Comparison of ENCODE assay signal across 11 mouse cellular contexts in the genomic region with DNA sequence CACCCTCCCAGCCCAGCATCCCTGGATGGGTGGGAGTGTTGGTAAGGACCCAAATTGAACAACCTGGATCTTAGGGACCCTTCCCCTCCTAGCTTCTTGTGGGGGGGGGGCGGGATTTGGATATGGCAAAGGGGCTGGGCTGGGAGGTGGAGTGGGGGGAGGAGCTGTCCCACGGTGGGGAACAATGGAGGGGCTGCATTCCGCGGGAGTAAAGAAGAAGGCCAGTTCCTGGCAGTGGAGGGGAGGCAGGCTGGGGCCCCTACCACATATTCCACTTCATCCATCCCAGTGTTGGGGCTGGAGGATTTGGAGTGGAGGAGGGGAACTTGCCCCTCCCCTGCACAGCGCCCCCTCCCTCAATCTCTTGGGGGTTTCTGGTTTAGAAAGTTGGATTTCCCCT. TPM values are rescaled to one million over a fixed set of nuclear protein-coding genes. Genes with fewer than 3 reads are reported as not detected.
DNase-seq lines count a peak whose midpoint lies in the region; ATAC-seq lines count a peak whose summit lies in the region.
"Had no signal": no experiment of that assay in that cellular context is flagged by ENCODE, and none has a peak within 500 bp of the region (broad histone marks: within the 10 kb centered on the region; RNA-seq: fewer than 3 reads in every experiment).

No protein-coding gene starts in this region.

- H3K4me1 ChIP-seq in liver, embryonic 11.5 days (replicated peaks; ENCODE audit: control insufficient read depth, insufficient read depth, low read length), result peaks cover 68% of the 10 kb centered on the region
- H3K4me1 ChIP-seq in forebrain, embryonic 14.5 days (ENCODE audit: control insufficient read depth, insufficient read depth, low read length), result peaks cover 55% of the 10 kb centered on the region
- H3K4me1 ChIP-seq in liver, embryonic 12.5 days, result peaks cover 92% of the 10 kb centered on the region
- peaks cover 71% of the 10 kb centered on the region for H3K4me1 ChIP-seq in stomach, embryonic 15.5 days

- WGBS in liver, embryonic 11.5 days, result 11% methylated on average over 5 of the region's 5 CpGs
- 2% methylated on average over 4 of the region's 5 CpGs for WGBS in forebrain, embryonic 14.5 days
- 10% methylated on average over 4 of the region's 5 CpGs for WGBS in liver, embryonic 12.5 days (ENCODE audit: insufficient replicate concordance)
- WGBS in stomach, embryonic 15.5 days, result 2% methylated on average over 4 of the region's 5 CpGs

- H3K4me2 ChIP-seq in liver, embryonic 11.5 days, result peak overlapping the region; percentile 93
- peak overlapping the region; percentile 92 for H3K4me2 ChIP-seq in forebrain, embryonic 14.5 days (ENCODE audit: low read length)
- peak overlapping the region; percentile 99 for H3K4me2 ChIP-seq in liver, embryonic 12.5 days
- peak overlapping the region; percentile 73 for H3K4me2 ChIP-seq in stomach, embryonic 15.5 days

- H3K9me3 ChIP-seq in liver, embryonic 11.5 days (ENCODE audit: control insufficient read depth, low read length), result no peaks in the 10 kb centered on the region
- no peaks in the 10 kb centered on the region for H3K9me3 ChIP-seq in forebrain, embryonic 14.5 days (replicated peaks; ENCODE audit: control insufficient read depth, low read length)
- H3K9me3 ChIP-seq in liver, embryonic 12.5 days (replicated peaks), result no peaks in the 10 kb centered on the region
- no peaks in the 10 kb centered on the region for H3K9me3 ChIP-seq in stomach, embryonic 15.5 days

- no peak for DNase-seq in liver, embryonic 11.5 days (ENCODE audit: low spot score)
- no peak for DNase-seq in liver
- DNase-seq in forebrain, embryonic 14.5 days (ENCODE audit: low spot score), result no peak
- DNase-seq in testis, postnatal 14 days (ENCODE audit: low spot score), result no peak
- DNase-seq in spleen, postnatal 10 days (ENCODE audit: low spot score in 2 of 2), result no peak
- DNase-seq: cerebellum, adult 18-20 months; gastrocnemius, postnatal 25 days had no signal

- H3K9ac ChIP-seq in liver, embryonic 11.5 days (ENCODE audit: low read depth, low read length), result peak overlapping the region; percentile 81
- peak overlapping the region; percentile 100 for H3K9ac ChIP-seq in forebrain, embryonic 14.5 days (ENCODE audit: low read length)
- H3K9ac ChIP-seq in liver, embryonic 12.5 days, result no peak overlapping the region
- peak overlapping the region; percentile 87 for H3K9ac ChIP-seq in stomach, embryonic 15.5 days

- peak overlapping the region; percentile 85; the same call in 1 of the 2 replicates for H3K27ac ChIP-seq in liver, embryonic 11.5 days (ENCODE audit: low read depth, low read length)
- peak overlapping the region; percentile 99 for H3K27ac ChIP-seq in forebrain, embryonic 14.5 days (ENCODE audit: low read depth, low read length)
- no peak overlapping the region for H3K27ac ChIP-seq in liver, embryonic 12.5 days
- peak overlapping the region; percentile 94 for H3K27ac ChIP-seq in stomach, embryonic 15.5 days
- H3K27ac ChIP-seq: macrophage had no signal

- H3K4me3 ChIP-seq in liver, embryonic 11.5 days (ENCODE audit: low read depth, low read length), result peak overlapping the region; percentile 77
- peak overlapping the region; percentile 86 for H3K4me3 ChIP-seq in forebrain, embryonic 14.5 days (ENCODE audit: low read depth, low read length)
- H3K4me3 ChIP-seq in liver, embryonic 12.5 days, result peak overlapping the region; percentile 74
- H3K4me3 ChIP-seq in stomach, embryonic 15.5 days (replicated peaks), result peak overlapping the region; percentile 90

- no peaks in the 10 kb centered on the region; the same call in 1 of the 2 replicates for H3K36me3 ChIP-seq in liver, embryonic 11.5 days (ENCODE audit: control insufficient read depth, insufficient read depth, low read length)
- peaks cover 44% of the 10 kb centered on the region for H3K36me3 ChIP-seq in forebrain, embryonic 14.5 days (ENCODE audit: control insufficient read depth, insufficient read depth, low read length)
- peaks cover 15% of the 10 kb centered on the region; the same call in 1 of the 2 replicates for H3K36me3 ChIP-seq in liver, embryonic 12.5 days
- H3K36me3 ChIP-seq in stomach, embryonic 15.5 days, result peaks cover 16% of the 10 kb centered on the region

- H3K27me3 ChIP-seq in liver, embryonic 11.5 days (replicated peaks; ENCODE audit: control insufficient read depth, insufficient read depth, low read length), result no peaks in the 10 kb centered on the region
- H3K27me3 ChIP-seq in forebrain, embryonic 14.5 days (replicated peaks; ENCODE audit: control insufficient read depth, insufficient read depth, low read length), result no peaks in the 10 kb centered on the region
- peaks cover 22% of the 10 kb centered on the region for H3K27me3 ChIP-seq in liver, embryonic 12.5 days (replicated peaks)
- no peaks in the 10 kb centered on the region for H3K27me3 ChIP-seq in stomach, embryonic 15.5 days (replicated peaks)

- ATAC-seq in liver, embryonic 11.5 days (replicated peaks; ENCODE audit: low FRiP score), result no peak
- peak; percentile 0; the same call in 1 of the 2 replicates for ATAC-seq in forebrain, embryonic 14.5 days
- ATAC-seq in liver, embryonic 12.5 days, result no peak
- no peak for ATAC-seq in stomach, embryonic 15.5 days (ENCODE audit: insufficient read depth, low FRiP score, low read depth)
- ATAC-seq in inflammation-experienced regulatory T-cells, adult 6 months, result no peak

RNA-seq across cellular contexts. Expression of a gene that starts 1.5 kb away (rescaled TPM):
- polyA plus RNA-seq in liver, embryonic 11.5 days (2014; fragmentation: Nextera tagmentation; extraction: Ambion mirVana), result 9.4 and 10.2 TPM in 2 replicates
- polyA plus RNA-seq in forebrain, embryonic 14.5 days (2014; fragmentation: Nextera tagmentation; extraction: Ambion mirVana), result 48.8 and 50.1 TPM in 2 replicates
- polyA plus RNA-seq in liver, embryonic 12.5 days (2016; fragmentation: Nextera tagmentation; extraction: Ambion mirVana), result 2.8 and 3.1 TPM in 2 replicates
- polyA plus RNA-seq in stomach, embryonic 15.5 days (2015; fragmentation: Nextera tagmentation; extraction: Ambion mirVana), result 11.9 and 12.1 TPM in 2 replicates
- polyA plus RNA-seq in inflammation-experienced regulatory T-cells, adult 6 months (2017; shearing (Covaris generic)), result under 1 TPM; 0.17 to 0.20 (median 0.18) TPM

RNA-seq across cellular contexts. Expression of a gene that starts 14.4 kb away (rescaled TPM):
- polyA plus RNA-seq in liver, embryonic 11.5 days (2014; fragmentation: Nextera tagmentation; extraction: Ambion mirVana), result 1.1 and 1.2 TPM in 2 replicates
- polyA plus RNA-seq in forebrain, embryonic 14.5 days (2014; fragmentation: Nextera tagmentation; extraction: Ambion mirVana), result not detected in 2 replicates
- 0.70 TPM in 1 of 2 replicates, not detected in the other for polyA plus RNA-seq in liver, embryonic 12.5 days (2016; fragmentation: Nextera tagmentation; extraction: Ambion mirVana)
- polyA plus RNA-seq in stomach, embryonic 15.5 days (2015; fragmentation: Nextera tagmentation; extraction: Ambion mirVana), result 86.9 and 90.6 TPM in 2 replicates
- polyA plus RNA-seq in inflammation-experienced regulatory T-cells, adult 6 months (2017; shearing (Covaris generic)), result not detected
- polyA plus RNA-seq: macrophage had no signal

RNA-seq across cellular contexts. Expression of a gene that starts 19.2 kb away (rescaled TPM):
- polyA plus RNA-seq in liver, embryonic 11.5 days (2014; fragmentation: Nextera tagmentation; extraction: Ambion mirVana), result 111 and 120 TPM in 2 replicates
- polyA plus RNA-seq in forebrain, embryonic 14.5 days (2014; fragmentation: Nextera tagmentation; extraction: Ambion mirVana), result 107 and 122 TPM in 2 replicates
- 101 and 102 TPM in 2 replicates for polyA plus RNA-seq in liver, embryonic 12.5 days (2016; fragmentation: Nextera tagmentation; extraction: Ambion mirVana)
- polyA plus RNA-seq in stomach, embryonic 15.5 days (2015; fragmentation: Nextera tagmentation; extraction: Ambion mirVana), result 193 and 198 TPM in 2 replicates
- polyA plus RNA-seq in inflammation-experienced regulatory T-cells, adult 6 months (2017; shearing (Covaris generic)), result 100 to 1,000 TPM; 149 to 189 (median 187) TPM

RNA-seq across cellular contexts. Expression of a gene that starts 19.9 kb away (rescaled TPM):
- 65.8 and 67.7 TPM in 2 replicates for polyA plus RNA-seq in liver, embryonic 11.5 days (2014; fragmentation: Nextera tagmentation; extraction: Ambion mirVana)
- 40.5 and 43.3 TPM in 2 replicates for polyA plus RNA-seq in forebrain, embryonic 14.5 days (2014; fragmentation: Nextera tagmentation; extraction: Ambion mirVana)
- 37.9 and 39.5 TPM in 2 replicates for polyA plus RNA-seq in liver, embryonic 12.5 days (2016; fragmentation: Nextera tagmentation; extraction: Ambion mirVana)
- 40.2 and 40.9 TPM in 2 replicates for polyA plus RNA-seq in stomach, embryonic 15.5 days (2015; fragmentation: Nextera tagmentation; extraction: Ambion mirVana)
- 10 to 100 TPM in 2 of 3 experiments, 1 to 10 TPM in 1; 9.8 to 15.5 (median 12.1) TPM for polyA plus RNA-seq in inflammation-experienced regulatory T-cells, adult 6 months (2017; shearing (Covaris generic))

RNA-seq across cellular contexts. Expression of a gene that starts 23.9 kb away (rescaled TPM):
- 155 and 157 TPM in 2 replicates for polyA plus RNA-seq in liver, embryonic 11.5 days (2014; fragmentation: Nextera tagmentation; extraction: Ambion mirVana)
- polyA plus RNA-seq in forebrain, embryonic 14.5 days (2014; fragmentation: Nextera tagmentation; extraction: Ambion mirVana), result 18.0 and 28.5 TPM in 2 replicates
- 189 TPM in 2 replicates for polyA plus RNA-seq in liver, embryonic 12.5 days (2016; fragmentation: Nextera tagmentation; extraction: Ambion mirVana)
- 179 and 214 TPM in 2 replicates for polyA plus RNA-seq in stomach, embryonic 15.5 days (2015; fragmentation: Nextera tagmentation; extraction: Ambion mirVana)
- polyA plus RNA-seq in inflammation-experienced regulatory T-cells, adult 6 months (2017; shearing (Covaris generic)), result 1 to 10 TPM; 2.6 to 8.0 (median 4.0) TPM

Comparison
In these comparisons a context has a peak if more than half of its experiments do, and no peak if none do; other contexts are left out.
1. RNA of a gene that starts 14.4 kb away (polyA plus RNA-seq): 86.9 to 90.6 TPM in stomach, embryonic 15.5 days; 1.1 to 1.2 TPM in liver, embryonic 11.5 days, 0.70 TPM in liver, embryonic 12.5 days, not detected in forebrain, embryonic 14.5 days and not detected in inflammation-experienced regulatory T-cells, adult 6 months; every median in the first group is over 10 times any median in the second.
2. Peak in every context shown above with its lines, with median percentiles within 50 percentile points of each other: H3K4me2 ChIP-seq and H3K4me3 ChIP-seq.